In the genomic region with DNA sequence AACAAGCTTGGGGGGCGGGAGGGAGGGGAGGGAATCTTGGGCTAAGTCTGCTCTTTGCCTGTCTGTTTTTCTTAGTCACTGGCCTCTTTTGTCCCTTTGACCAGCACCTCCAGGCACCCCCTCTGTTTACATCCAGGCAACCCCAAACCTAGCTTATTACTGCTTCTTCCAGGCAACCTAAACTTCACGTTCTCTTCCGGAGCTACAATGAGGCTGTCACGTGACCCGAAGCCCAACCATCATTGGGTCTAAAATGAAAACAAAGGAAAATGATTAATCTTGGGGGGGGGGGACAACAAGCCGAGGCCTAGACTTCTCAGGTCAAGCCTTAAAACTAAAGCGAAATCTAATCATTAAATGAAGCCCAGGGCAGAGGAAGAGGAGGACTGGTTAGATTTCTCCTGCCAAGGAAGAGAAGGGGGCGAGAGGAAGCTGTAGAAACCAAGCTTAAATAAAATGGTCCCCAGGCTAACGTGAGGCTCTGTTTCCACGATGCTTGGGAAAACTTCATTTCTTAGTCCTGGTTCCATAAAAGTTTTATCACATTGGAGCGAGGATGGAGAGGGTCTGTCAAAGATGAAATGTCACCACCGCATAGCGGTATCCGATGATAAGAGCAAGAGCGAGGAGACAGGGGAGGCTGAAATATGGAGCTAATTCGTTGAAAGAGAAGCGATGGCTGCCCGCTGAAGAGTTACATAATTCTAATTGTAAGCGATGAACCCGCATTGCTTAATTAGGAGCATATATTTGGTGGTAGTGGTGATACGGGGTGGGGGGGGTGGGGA, we compare ENCODE assay signal across 13 mouse cellular contexts. TPM values are rescaled to one million over a fixed set of nuclear protein-coding genes. Genes with fewer than 3 reads are reported as not detected.
DNase-seq lines count a peak whose midpoint lies in the region; ATAC-seq lines count a peak whose summit lies in the region.
"Had no signal": no experiment of that assay in that cellular context is flagged by ENCODE, and none has a peak within 500 bp of the region (broad histone marks: within the 10 kb centered on the region; RNA-seq: fewer than 3 reads in every experiment).

No protein-coding gene starts in this region.

- intact Hi-C loops in left cerebral cortex, postnatal 14 days (cut with DNase I), result loop anchor here (10.0 kb wide), 1 partner anchor 344 kb away; a partner anchor contains a TSS

- H3K9me3 ChIP-seq in intestine, embryonic 16.5 days (ENCODE audit: control insufficient read depth, low read length), result no peaks in the 10 kb centered on the region
- H3K9me3 ChIP-seq: midbrain, embryonic 10.5 days had no signal

- H3K36me3 ChIP-seq in intestine, embryonic 16.5 days (ENCODE audit: control insufficient read depth, insufficient read depth, low read length), result no peaks in the 10 kb centered on the region
- H3K36me3 ChIP-seq: midbrain, embryonic 10.5 days had no signal

- no peak overlapping the region; the same call in 1 of the 2 replicates for H3K4me3 ChIP-seq in intestine, embryonic 16.5 days (ENCODE audit: low read length)
- H3K4me3 ChIP-seq: midbrain, embryonic 10.5 days had no signal

- H3K4me1 ChIP-seq in intestine, embryonic 16.5 days (ENCODE audit: control insufficient read depth, insufficient read depth, low read length), result peaks cover 44% of the 10 kb centered on the region

- ATAC-seq in intestine, embryonic 16.5 days, result no peak

- peaks cover 11% of the 10 kb centered on the region; the same call in 1 of the 2 replicates for H3K27me3 ChIP-seq in intestine, embryonic 16.5 days (replicated peaks; ENCODE audit: control insufficient read depth, insufficient read depth, low read length)

- H3K9ac ChIP-seq in intestine, embryonic 16.5 days (ENCODE audit: low read depth, low read length), result peak overlapping the region; percentile 48

- peak overlapping the region; percentile 74 for H3K27ac ChIP-seq in intestine, embryonic 16.5 days (ENCODE audit: low read length)
- H3K27ac ChIP-seq: midbrain, embryonic 10.5 days had no signal

- 22% methylated on average over 21 of the region's 21 CpGs for WGBS in intestine, embryonic 16.5 days

- DNase-seq in adrenal gland, adult 18-20 months (ENCODE audit: low spot score in 2 of 2), result peak; percentile 24 to 37
- no peak for DNase-seq in adrenal gland, adult 8-10 months
- peak; percentile 77 for DNase-seq in adrenal gland, postnatal 14 days
- peak; percentile 69 for DNase-seq in lung, postnatal 36 days
- no peak for DNase-seq in MN1 (ENCODE audit: low spot score)
- DNase-seq in urinary bladder, postnatal 4 days (ENCODE audit: low spot score in 2 of 2), result no peak
- no peak for DNase-seq in left cerebral cortex, postnatal 14 days (ENCODE audit: low spot score in 2 of 2)
- DNase-seq: cerebellum, adult 2 months; layer of hippocampus, adult 9-11 months; right cerebral cortex, postnatal 14 days; thymus, postnatal 4 days had no signal

- peak overlapping the region; percentile 38 for H3K4me2 ChIP-seq in intestine, embryonic 16.5 days (ENCODE audit: low read depth, low read length)

RNA-seq across cellular contexts. Expression of a gene that starts 2.0 kb away (rescaled TPM):
- 10 to 100 TPM; 17.1 to 21.5 TPM for total RNA-seq in adrenal gland, adult 18-20 months (2021)
- total RNA-seq in adrenal gland, adult 8-10 months (2022), result 10 to 100 TPM; 20.8 to 27.5 (median 23.7) TPM
- 18.0 and 19.3 TPM in 2 replicates for total RNA-seq in adrenal gland, postnatal 14 days (2021)
- polyA plus RNA-seq in intestine, embryonic 16.5 days (2015; fragmentation: Nextera tagmentation; extraction: Ambion mirVana), result 9.6 and 11.6 TPM in 2 replicates
- total RNA-seq in left cerebral cortex, postnatal 14 days (2021), result not detected

RNA-seq across cellular contexts. Expression of a gene that starts 17.2 kb away (rescaled TPM):
- not detected for total RNA-seq in adrenal gland, adult 18-20 months (2021)
- total RNA-seq in adrenal gland, adult 8-10 months (2022), result not detected
- total RNA-seq in adrenal gland, postnatal 14 days (2021), result not detected in 2 replicates
- not detected in 2 replicates for polyA plus RNA-seq in intestine, embryonic 16.5 days (2015; fragmentation: Nextera tagmentation; extraction: Ambion mirVana)
- not detected for total RNA-seq in left cerebral cortex, postnatal 14 days (2021)
- polyA plus RNA-seq: cerebellum, adult 2 months had no signal

RNA-seq across cellular contexts. Expression of a gene that starts 25.2 kb away (rescaled TPM):
- 10 to 100 TPM; 17.2 to 20.7 TPM for total RNA-seq in adrenal gland, adult 18-20 months (2021)
- 10 to 100 TPM; 19.4 to 61.4 (median 27.9) TPM for total RNA-seq in adrenal gland, adult 8-10 months (2022)
- total RNA-seq in adrenal gland, postnatal 14 days (2021), result 17.1 and 26.0 TPM in 2 replicates
- polyA plus RNA-seq in intestine, embryonic 16.5 days (2015; fragmentation: Nextera tagmentation; extraction: Ambion mirVana), result 1.4 and 1.5 TPM in 2 replicates
- total RNA-seq in left cerebral cortex, postnatal 14 days (2021), result not detected
- polyA plus RNA-seq: midbrain, embryonic 10.5 days had no signal

RNA-seq across cellular contexts. Expression of a gene that starts 30.3 kb away (rescaled TPM):
- 10 to 100 TPM; 16.3 to 22.1 TPM for total RNA-seq in adrenal gland, adult 18-20 months (2021)
- total RNA-seq in adrenal gland, adult 8-10 months (2022), result 10 to 100 TPM; 19.9 to 45.3 (median 27.0) TPM
- 14.0 and 15.7 TPM in 2 replicates for total RNA-seq in adrenal gland, postnatal 14 days (2021)
- polyA plus RNA-seq in intestine, embryonic 16.5 days (2015; fragmentation: Nextera tagmentation; extraction: Ambion mirVana), result 1.8 and 2.0 TPM in 2 replicates
- not detected for total RNA-seq in left cerebral cortex, postnatal 14 days (2021)
- polyA plus RNA-seq: midbrain, embryonic 10.5 days had no signal

RNA-seq across cellular contexts. Expression of a gene that starts 45.2 kb away (rescaled TPM):
- 10 to 100 TPM; 11.6 to 27.3 TPM for total RNA-seq in adrenal gland, adult 18-20 months (2021)
- total RNA-seq in adrenal gland, adult 8-10 months (2022), result 10 to 100 TPM; 25.2 to 38.3 (median 26.7) TPM
- 17.1 and 18.7 TPM in 2 replicates for total RNA-seq in adrenal gland, postnatal 14 days (2021)
- 26.4 and 28.7 TPM in 2 replicates for polyA plus RNA-seq in intestine, embryonic 16.5 days (2015; fragmentation: Nextera tagmentation; extraction: Ambion mirVana)
- not detected for total RNA-seq in left cerebral cortex, postnatal 14 days (2021)
- polyA plus RNA-seq: midbrain, embryonic 10.5 days had no signal

Comparison
In these comparisons a context has a peak if more than half of its experiments do, and no peak if none do; other contexts are left out.
1. DNase-seq: peak in adrenal gland, adult 18-20 months (2 of 2), adrenal gland, postnatal 14 days (single experiment) and lung, postnatal 36 days (single experiment); none in adrenal gland, adult 8-10 months (single experiment), MN1 (single experiment), urinary bladder, postnatal 4 days (0 of 2) and left cerebral cortex, postnatal 14 days (0 of 2).
2. RNA of a gene that starts 2.0 kb away (total RNA-seq): 20.8 to 27.5 TPM in adrenal gland, adult 8-10 months, 17.1 to 21.5 TPM in adrenal gland, adult 18-20 months and 18.0 to 19.3 TPM in adrenal gland, postnatal 14 days; not detected in left cerebral cortex, postnatal 14 days; every median in the first group is over 10 times any median in the second.
3. RNA of a gene that starts 25.2 kb away (total RNA-seq): 19.4 to 61.4 TPM in adrenal gland, adult 8-10 months, 17.2 to 20.7 TPM in adrenal gland, adult 18-20 months and 17.1 to 26.0 TPM in adrenal gland, postnatal 14 days; not detected in left cerebral cortex, postnatal 14 days; every median in the first group is over 10 times any median in the second.